Mouse (Mus musculus) MEL-GATA-1-ER (cell line): ENCODE data around the gene Steap2.
"Not testable (repeated sequence)": the region's sequence is repeated elsewhere in the genome, so short reads cannot be mapped to it uniquely, and the experiment has no call there.

Experiments used
- DNase-seq: peaks from one replicate; pipeline ENCODE4 v3.0.0-alpha.2; 2012; ENCODE audit warnings: low read depth; ENCODE audit errors: extremely low read depth

Steap2 gene

DNA sequence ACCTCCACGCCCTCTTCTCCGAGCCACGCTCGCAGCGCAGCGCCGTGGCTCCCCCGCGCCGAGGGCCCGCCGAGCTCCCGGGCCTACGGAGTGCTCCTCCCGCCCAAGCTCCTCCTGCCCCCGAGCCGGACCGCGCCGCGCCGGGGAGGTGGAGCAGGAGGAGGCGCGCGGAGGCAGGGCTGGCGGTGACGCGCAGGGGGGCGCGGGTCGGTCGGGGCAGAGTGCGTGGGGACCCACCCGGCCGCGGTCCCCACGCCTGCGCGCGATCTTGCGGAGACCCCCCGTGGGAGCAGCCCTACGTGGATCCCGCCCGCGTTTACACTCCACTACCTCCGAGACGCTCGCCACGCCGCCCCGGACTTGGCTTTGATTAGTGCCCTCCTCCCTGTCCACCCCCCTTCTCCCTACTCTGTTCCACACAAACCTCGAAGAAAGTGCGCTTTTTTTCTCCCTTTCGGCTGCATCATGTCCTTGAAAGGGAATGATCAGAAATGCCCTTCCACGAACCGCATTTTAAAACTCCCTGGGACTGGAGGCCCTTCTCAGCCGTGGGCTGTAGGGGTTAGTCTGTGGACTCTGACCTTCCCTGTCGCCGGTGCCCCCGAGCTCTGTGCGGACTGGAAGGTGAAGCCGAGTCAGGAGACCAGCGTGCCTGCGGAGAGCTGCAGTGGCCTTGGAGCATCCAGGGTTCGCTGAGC lies at the start of gene Steap2:
Steap2 (minus strand) TSS at position 623 of the 698 bp plus-strand sequence.
- DNase-seq = no peak

- DNase-seq = no peak
Observed at GRCm38 (mm10) chr5:5734445-5734844, 40.1 kb upstream of the Steap2 start.

GRCm38 (mm10) chr5:5732858-5733257 lies 38.5 kb upstream of the Steap2 start:
- DNase-seq = no peak

DNA sequence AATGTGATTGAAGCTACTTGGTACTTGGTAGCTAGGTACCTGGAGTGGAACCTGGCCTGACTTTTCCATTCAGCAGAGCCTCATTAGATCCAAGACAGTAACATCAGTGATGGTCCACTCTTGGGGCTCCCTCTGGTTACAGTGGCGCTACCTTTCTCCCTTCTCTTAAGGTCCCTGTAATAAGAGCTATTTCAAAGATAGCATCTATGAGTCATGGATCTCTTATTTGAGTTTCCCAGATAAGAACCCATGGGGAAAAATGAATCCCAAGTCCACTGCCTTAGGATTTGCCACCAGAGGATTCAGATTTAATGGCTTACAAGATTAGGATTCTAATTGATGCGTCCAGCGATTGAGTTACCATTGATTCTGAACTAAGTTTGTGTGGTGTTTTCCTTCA lies 37.8 kb upstream of the Steap2 start:
- DNase-seq = no peak

- DNase-seq = no peak
Observed at GRCm38 (mm10) chr5:5729904-5730303, 35.5 kb upstream of the Steap2 start.

- DNase-seq = no peak
Observed at GRCm38 (mm10) chr5:5722217-5722616, 27.8 kb upstream of the Steap2 start.

DNA sequence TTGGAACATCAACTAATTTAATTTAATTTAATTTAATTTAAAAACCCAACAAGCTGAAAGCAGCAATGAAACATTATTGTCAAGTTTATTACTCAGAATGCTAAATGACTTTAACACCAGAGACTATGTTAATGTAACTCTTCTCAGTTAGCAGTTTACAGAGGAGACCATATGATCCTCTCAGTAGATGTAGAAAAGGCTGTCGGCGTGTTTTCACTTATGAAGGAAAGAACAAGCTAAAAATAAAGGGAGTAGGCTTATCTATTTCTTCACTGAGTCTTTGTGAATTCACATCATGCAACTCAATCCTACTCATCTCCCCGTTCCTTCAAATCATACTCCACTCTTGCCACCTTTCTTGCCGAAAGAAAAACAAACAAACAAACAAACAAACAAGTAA lies 16.7 kb upstream of the Steap2 start:
- DNase-seq = no peak

- DNase-seq = peak; percentile 15
Observed at GRCm38 (mm10) chr5:5707341-5708278, 13.2 kb upstream of the Steap2 start.

DNA sequence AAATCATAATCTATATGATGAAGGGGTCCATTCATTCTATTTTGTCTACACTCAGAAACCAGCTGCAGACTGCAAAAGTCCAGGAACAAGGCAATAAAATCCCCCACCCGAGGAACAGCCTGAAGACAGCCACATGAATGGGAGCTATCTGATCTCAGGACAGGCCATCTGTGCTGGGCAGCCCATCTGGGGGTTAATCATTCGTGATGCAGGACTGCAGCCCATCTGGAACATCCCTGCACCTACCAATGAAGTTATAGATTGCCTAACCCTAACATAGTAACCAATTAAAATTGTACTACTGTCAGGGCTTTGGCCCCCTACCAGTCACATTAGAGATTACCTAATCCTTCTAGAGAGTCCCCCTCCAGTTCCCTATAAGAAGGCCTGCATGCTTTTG lies 10.6 kb upstream of the Steap2 start:
- no peak for DNase-seq

GRCm38 (mm10) chr5:5700386-5700785 lies 6.0 kb upstream of the Steap2 start:
- DNase-seq = no peak

GRCm38 (mm10) chr5:5698830-5699229 lies 4.5 kb upstream of the Steap2 start:
- DNase-seq = no peak

DNA sequence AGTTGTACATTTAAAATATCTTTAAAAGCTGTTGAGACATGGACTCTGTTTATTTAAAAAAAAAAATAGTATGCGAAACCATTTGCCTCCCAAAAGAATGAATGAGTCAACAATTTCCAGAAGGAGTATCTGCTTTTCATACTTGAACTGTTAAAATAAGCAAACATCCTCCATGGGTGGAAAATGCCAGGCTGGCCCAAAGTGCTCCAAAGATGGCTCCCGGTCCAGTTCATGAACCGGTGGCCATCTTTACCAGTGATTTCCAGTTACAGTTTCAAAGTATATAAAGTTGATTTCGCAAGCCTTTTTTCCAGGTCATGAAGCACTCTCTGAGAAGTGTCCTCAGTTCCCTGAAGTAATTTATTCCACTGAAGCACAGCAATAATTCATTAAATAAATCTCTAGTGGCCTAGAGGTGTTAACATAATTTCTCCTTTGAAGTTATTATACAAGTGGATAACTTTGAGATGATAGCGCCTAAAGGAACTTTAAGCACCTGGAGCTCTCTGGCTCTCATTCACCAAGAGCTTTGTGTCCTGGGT lies 1.1 kb upstream of the Steap2 start:
- DNase-seq = no peak

DNA sequence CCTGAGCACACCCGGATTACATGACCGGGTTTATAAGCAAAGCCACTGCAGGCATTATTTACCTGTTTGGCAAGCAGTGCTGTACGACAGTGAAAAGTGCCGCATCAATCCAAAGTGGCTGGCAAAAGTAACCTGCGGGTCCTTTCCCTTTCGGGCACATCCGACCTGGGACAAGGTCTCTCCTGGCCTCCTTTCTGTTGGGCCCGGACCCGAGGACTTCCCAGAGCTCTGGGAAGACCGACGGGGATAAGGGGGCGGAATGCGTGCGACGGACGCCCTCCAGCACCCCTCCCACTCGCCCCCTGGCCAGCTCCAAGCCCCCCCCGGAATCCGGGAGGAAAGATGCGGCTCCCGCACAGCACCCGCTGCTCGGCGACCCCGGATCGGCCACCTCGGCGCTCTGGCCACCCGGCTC lies 830 bp downstream of the Steap2 start:
- DNase-seq = no peak

- no peak for DNase-seq
Observed at GRCm38 (mm10) chr5:5692167-5692738, 2.1 kb downstream of the Steap2 start.

DNA sequence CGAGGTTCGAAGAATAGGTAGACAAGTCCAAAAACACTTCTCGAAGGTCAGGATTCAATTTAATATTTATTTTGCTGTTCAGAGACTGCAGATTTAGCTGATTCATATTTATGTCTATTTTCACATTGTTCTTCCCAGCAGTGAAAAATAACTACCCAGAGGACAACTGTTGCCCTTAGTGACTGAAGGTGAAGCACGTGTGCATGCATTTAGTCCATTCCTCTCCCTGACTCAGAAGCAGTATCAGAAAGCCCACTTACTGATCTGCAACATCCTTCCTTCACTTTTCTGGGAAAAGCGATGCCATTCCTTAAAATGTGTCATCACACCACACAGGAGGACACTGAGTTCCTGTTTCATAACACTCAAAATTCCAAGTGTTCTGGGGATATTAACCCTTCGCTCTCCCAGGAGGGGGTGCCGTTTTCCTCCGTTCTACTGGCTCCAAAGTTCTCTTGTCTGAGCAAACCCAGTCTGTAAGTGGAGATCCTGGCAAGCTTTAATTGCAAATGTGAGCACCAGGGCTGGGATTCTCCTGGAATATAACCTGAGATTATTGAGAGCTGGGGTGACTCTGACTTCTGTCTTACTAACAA lies 5.3 kb downstream of the Steap2 start:
- DNase-seq = no peak

GRCm38 (mm10) chr5:5688228-5688627 lies 6.2 kb downstream of the Steap2 start:
- DNase-seq = no peak

DNA sequence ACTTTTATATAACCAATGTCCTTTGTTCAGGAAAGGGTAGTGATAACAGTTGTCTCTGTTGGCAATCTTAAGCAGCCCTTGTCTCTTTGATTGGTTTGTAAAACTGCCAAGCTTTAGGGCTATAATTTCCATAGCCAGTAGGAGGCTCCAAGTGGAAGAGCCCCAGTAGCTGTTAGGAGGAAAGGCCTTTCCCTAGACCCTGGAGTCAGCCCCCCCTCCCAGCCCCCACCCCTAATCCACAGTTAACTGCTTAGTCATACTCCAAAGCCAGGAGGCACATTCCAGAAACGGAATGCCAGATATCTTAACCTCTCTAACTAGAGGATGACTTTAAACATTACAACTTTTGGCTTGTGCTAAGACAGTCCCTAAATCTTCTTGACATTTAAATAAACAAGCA lies 7.4 kb downstream of the Steap2 start:
- DNase-seq = no peak

DNA sequence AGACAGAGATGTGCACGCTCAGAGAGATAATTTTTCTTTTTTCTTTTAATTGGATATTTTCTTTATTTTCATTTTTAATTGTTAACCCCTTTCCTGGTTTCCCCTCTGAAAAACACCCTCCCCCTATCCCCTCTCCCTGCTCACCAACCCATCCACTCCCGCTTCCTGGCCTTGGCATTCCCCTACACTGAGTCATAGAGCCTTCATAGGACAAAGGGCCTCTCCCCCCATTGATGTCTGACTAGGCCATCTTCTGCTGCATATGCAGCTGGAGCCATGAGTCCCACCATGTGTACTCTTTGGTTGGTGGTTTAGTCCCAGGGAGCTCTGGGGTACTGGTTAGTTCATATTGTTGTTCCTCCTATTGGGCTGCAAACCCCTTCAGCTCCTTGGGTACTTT lies 9.4 kb downstream of the Steap2 start:
- DNase-seq = not testable (repeated sequence)

DNA sequence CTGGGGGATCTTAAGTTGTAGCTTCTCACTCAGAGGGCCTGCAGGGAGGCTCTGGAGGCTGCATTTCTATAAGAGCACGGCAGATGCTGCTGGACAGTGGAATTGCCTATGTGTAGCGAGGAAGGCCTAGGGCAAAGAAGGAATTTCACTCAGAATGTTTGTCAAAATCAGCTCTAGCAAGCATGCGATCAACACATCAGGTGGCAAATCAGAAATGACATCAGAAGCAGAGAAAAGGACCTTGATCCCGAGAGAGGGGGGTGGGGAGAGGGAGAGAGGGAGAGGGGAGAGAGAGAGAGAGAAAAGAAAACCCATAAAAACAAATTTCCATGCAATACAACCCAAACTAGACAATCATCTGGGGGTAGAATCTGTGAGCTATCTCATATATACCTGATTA lies 11.1 kb downstream of the Steap2 start:
- DNase-seq = no peak

DNA sequence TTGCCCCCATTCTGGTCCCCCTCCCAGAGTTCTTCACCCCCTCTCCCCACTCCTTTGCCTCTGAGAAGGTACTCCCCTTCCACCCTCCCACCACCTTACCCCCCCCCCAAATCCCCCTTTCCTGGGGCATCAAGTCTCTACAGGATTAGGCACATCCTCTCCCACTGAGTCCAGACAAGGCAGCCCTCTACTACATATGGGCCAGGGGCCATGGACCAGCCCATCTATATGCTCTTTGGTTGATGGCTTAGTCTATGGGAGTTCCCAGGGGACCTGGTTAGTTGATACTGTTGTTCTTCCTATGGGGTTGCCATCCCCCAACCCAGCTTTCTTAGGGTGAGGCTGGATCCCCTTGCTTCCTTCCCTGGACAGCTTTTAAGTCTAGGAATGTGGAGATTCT lies 14.9 kb downstream of the Steap2 start:
- DNase-seq = no peak

- DNase-seq = no peak
Observed at GRCm38 (mm10) chr5:5676082-5676481, 18.3 kb downstream of the Steap2 start.

DNA sequence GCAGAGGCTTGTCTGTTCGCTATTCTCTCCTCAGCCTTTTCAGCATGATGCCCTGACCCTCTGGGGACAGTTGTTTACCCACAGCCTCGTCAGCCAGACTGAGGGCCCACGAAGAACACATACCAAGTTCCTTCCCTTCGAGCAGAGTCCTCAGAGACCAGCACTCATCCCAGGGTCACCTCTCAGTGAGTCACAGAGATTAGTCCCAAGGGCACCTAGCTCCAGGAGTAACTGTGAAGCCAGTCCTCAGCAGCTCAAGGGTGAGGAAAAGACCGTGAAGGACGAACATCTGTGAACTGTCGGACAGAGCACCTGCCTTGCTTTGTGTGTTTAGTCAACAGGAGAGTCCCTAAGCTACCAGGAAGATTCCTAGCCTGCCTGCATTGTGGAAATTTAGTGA lies 25.5 kb downstream of the Steap2 start:
- no peak for DNase-seq
